7 mouse cellular contexts compared by ENCODE assay signal in the genomic region with DNA sequence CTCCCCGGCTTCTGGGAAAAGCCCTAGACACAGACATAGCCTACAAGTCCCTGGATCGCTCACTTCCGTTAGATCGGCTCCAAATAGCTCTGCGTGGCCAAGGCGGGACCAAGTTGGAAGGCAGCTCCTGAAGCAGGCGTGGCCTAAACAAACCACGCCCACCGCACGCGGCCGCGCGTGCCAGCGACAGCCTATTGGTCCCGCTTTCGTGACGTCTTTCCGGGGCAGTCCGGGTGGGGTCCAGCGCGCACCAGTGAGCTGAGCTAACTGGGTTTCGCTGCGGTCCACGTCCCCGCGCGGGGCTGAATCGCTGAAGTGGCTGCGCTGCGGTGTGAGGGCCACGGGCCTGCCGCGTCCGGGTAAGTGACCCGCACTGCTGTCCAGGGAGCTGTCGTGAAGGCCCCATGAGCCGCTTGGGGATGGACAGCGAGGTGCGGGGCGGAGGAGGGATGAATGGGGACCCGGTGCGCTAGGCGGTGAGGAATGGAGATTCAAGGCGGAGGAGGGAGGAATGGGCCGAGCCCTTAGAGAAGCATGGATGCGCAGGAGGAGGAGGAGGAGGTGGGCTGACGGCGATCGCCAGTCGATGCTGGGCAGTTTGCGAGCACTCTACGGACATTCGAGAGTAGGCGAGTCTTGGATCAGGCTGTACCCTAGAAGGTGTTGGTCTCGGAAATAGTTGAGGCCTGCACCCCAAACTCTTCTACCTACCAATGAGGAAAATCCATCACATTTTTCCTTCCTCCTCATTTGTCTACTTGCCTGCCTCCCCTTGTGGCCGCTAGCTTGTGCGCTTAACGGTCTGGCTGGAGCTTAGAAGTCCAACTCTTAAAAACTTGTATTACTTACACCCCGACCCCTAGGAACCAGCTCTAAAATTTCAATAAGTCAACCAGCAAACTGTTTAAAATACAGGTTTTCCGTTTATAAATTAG. TPM values are rescaled to one million over a fixed set of nuclear protein-coding genes. Genes with fewer than 3 reads are reported as not detected.
DNase-seq lines count a peak whose midpoint lies in the region; ATAC-seq and TF ChIP-seq lines count a peak whose summit lies in the region.

A gene (plus strand): TSS at position 216 of the 935 bp plus-strand sequence.

- intact Hi-C loops in left cerebral cortex, postnatal 4 days (cut with DNase I): loop anchor here (10.0 kb wide), 1 partner anchor 124 kb away; no protein-coding TSS in a partner anchor

- peak within 1 kb of the TSS; percentile 75 for H3K4me3 ChIP-seq in embryonic facial prominence, embryonic 10.5 days
- H3K4me3 ChIP-seq in intestine, postnatal 0 days (ENCODE audit: low read depth, low read length): peak within 1 kb of the TSS; percentile 73
- peak within 1 kb of the TSS; percentile 78 for H3K4me3 ChIP-seq in midbrain, embryonic 12.5 days
- H3K4me3 ChIP-seq in small intestine, adult 2 months (ENCODE audit: low read depth, low read length): peak within 1 kb of the TSS; percentile 79

- no peaks in the 10 kb centered on the region for H3K9me3 ChIP-seq in embryonic facial prominence, embryonic 10.5 days
- H3K9me3 ChIP-seq in intestine, postnatal 0 days (ENCODE audit: control insufficient read depth): no peaks in the 10 kb centered on the region
- no peaks in the 10 kb centered on the region for H3K9me3 ChIP-seq in midbrain, embryonic 12.5 days

- H3K27ac ChIP-seq in embryonic facial prominence, embryonic 10.5 days (replicated peaks): peak within 1 kb of the TSS; percentile 87
- H3K27ac ChIP-seq in intestine, postnatal 0 days (ENCODE audit: low read depth, low read length): peak within 1 kb of the TSS; percentile 96
- peak within 1 kb of the TSS; percentile 84 for H3K27ac ChIP-seq in midbrain, embryonic 12.5 days (replicated peaks)
- peak within 1 kb of the TSS; percentile 86 for H3K27ac ChIP-seq in small intestine, adult 2 months (ENCODE audit: insufficient read depth, low read depth, low read length)

- TF ChIP-seq CTCF in intestine, postnatal 0 days (IDR thresholded peaks at IDR 0.05; ENCODE audit: low read depth): peak; percentile 36; the same call in 1 of the 2 replicates
- TF ChIP-seq CTCF in small intestine, adult 2 months (IDR thresholded peaks at IDR 0.05; ENCODE audit: extremely low read depth, insufficient read length, insufficient replicate concordance, low read depth, low read length): no peak

- TF ChIP-seq POLR2A in small intestine, adult 2 months (IDR thresholded peaks at IDR 0.05; ENCODE audit: low read depth, low read length): peak; percentile 84

- ATAC-seq in intestine, postnatal 0 days: peak; percentile 86
- peak; percentile 96 for ATAC-seq in midbrain, embryonic 12.5 days (ENCODE audit: low FRiP score, low read depth)

- H3K4me1 ChIP-seq in embryonic facial prominence, embryonic 10.5 days: peaks cover 16% of the 10 kb centered on the region
- H3K4me1 ChIP-seq in intestine, postnatal 0 days (replicated peaks; ENCODE audit: control insufficient read depth, insufficient read depth, low read length): 0 out of 2 replicates have a peak, but pooled peaks cover 3% of the 10 kb centered on the region
- H3K4me1 ChIP-seq in midbrain, embryonic 12.5 days: peaks cover 15% of the 10 kb centered on the region
- H3K4me1 ChIP-seq in small intestine, adult 2 months (ENCODE audit: control insufficient read depth, insufficient read depth, insufficient read length, low read length): peaks cover 3% of the 10 kb centered on the region

- peak within 1 kb of the TSS; percentile 74 for H3K9ac ChIP-seq in intestine, postnatal 0 days (ENCODE audit: low read depth, low read length)
- peak within 1 kb of the TSS; percentile 86 for H3K9ac ChIP-seq in midbrain, embryonic 12.5 days (replicated peaks)

- peak within 1 kb of the TSS; percentile 86 for H3K4me2 ChIP-seq in intestine, postnatal 0 days (replicated peaks; ENCODE audit: low read depth)
- peak within 1 kb of the TSS; percentile 72 for H3K4me2 ChIP-seq in midbrain, embryonic 12.5 days (replicated peaks)

- under 1% methylated on average over 61 of the region's 61 CpGs for WGBS in embryonic facial prominence, embryonic 10.5 days
- 1% methylated on average over 61 of the region's 61 CpGs for WGBS in intestine, postnatal 0 days
- under 1% methylated on average over 58 of the region's 61 CpGs for WGBS in midbrain, embryonic 12.5 days
- under 1% methylated on average over 61 of the region's 61 CpGs for WGBS in small intestine, adult 2 months

- no peaks in the 10 kb centered on the region for H3K27me3 ChIP-seq in embryonic facial prominence, embryonic 10.5 days (replicated peaks; ENCODE audit: low read depth, poor library complexity, severe bottlenecking)
- no peaks in the 10 kb centered on the region for H3K27me3 ChIP-seq in intestine, postnatal 0 days (replicated peaks; ENCODE audit: control insufficient read depth, insufficient read depth, low read length)
- no peaks in the 10 kb centered on the region for H3K27me3 ChIP-seq in midbrain, embryonic 12.5 days
- H3K27me3 ChIP-seq in small intestine, adult 2 months (ENCODE audit: control insufficient read depth, insufficient read depth, low read length): no peaks in the 10 kb centered on the region

- H3K36me3 ChIP-seq in embryonic facial prominence, embryonic 10.5 days (replicated peaks): peaks cover 14% of the 10 kb centered on the region
- H3K36me3 ChIP-seq in intestine, postnatal 0 days (ENCODE audit: control insufficient read depth, insufficient read depth): peaks cover 9% of the 10 kb centered on the region; the same call in 1 of the 2 replicates
- H3K36me3 ChIP-seq in midbrain, embryonic 12.5 days: 0 out of 2 replicates have a peak, but pooled peaks cover 6% of the 10 kb centered on the region
- H3K36me3 ChIP-seq in small intestine, adult 2 months (ENCODE audit: control insufficient read depth, insufficient read depth, low read length): peaks cover 4% of the 10 kb centered on the region; the same call in 1 of the 2 replicates

- peak; percentile 99 for DNase-seq in adrenal gland, postnatal 10 days
- DNase-seq in embryonic facial prominence, embryonic 10.5 days (ENCODE audit: low spot score): peak; percentile 99
- DNase-seq in gonadal fat pad, adult 2 months (ENCODE audit: low read depth): no peak
- DNase-seq in left cerebral cortex, postnatal 4 days: peak; percentile 98

RNA-seq across cellular contexts. Expression of the gene that starts here (rescaled TPM):
- total RNA-seq in adrenal gland, postnatal 10 days (2021): 10 to 100 TPM; 20.9 to 45.9 TPM
- polyA plus RNA-seq in embryonic facial prominence, embryonic 10.5 days (2016; fragmentation: Nextera tagmentation; extraction: Ambion mirVana): 46.4 and 46.5 TPM in 2 replicates
- 48.9 and 69.4 TPM in 2 replicates for polyA plus RNA-seq in gonadal fat pad, adult 2 months (2012; rRNA removed)
- 215 and 238 TPM in 2 replicates for polyA plus RNA-seq in intestine, postnatal 0 days (2015; fragmentation: Nextera tagmentation; extraction: Ambion mirVana)
- total RNA-seq in left cerebral cortex, postnatal 4 days (2021): 10 to 100 TPM; 38.8 to 40.6 TPM
- polyA plus RNA-seq in midbrain, embryonic 12.5 days (2016; fragmentation: Nextera tagmentation; extraction: Ambion mirVana): 31.9 and 35.1 TPM in 2 replicates
- 180 and 300 TPM in 2 replicates for polyA plus RNA-seq in small intestine, adult 2 months (2012; rRNA removed)
